Mouse (Mus musculus): ENCODE measurements around the gene Stxbp3. TPM values are rescaled to one million over a fixed set of nuclear protein-coding genes. Genes with fewer than 3 reads are reported as not detected.

Gene Stxbp3
- total RNA-seq, 2 experiments from 2014 or later, result 24.6 to 32.5 TPM

GRCm38 (mm10) chr3:108796386-108796785 lies 43.9 kb downstream of the Stxbp3 start:
- no peak for DNase-seq

DNA sequence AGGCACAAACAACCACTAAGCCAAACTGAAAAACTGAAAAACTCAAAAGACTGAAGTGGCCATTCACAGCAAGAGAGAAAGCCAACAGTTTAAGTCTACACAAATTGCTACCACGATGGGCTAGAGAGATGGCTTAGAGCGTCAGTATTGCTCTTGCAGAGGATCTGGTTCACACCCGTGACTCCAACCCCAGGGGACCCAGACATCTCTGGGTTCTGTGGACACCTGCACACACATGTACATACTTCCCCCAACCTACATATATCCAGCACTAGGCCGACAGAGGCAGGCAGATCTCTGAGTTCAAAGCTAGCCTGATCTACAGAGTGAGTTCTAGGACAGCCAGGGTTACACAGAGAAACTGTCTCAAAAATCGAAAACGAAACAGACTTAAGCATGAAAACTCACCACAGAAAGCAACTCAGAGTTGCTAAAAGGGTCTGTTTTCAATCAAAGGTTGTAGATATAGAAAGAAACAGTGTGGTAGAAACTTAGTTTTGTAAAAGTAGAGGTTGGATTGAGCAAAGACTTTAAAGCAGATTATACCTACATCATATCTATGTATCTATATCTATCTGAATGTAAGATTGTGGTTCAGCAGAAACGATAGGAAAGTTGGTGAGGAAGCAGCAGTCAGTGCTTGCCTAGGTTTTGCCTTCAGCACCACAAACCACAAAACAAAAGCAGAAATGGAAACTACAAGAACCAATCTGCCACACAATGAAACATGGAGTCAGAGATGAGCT lies 44.6 kb downstream of the Stxbp3 start:
- no peak for DNase-seq

DNA sequence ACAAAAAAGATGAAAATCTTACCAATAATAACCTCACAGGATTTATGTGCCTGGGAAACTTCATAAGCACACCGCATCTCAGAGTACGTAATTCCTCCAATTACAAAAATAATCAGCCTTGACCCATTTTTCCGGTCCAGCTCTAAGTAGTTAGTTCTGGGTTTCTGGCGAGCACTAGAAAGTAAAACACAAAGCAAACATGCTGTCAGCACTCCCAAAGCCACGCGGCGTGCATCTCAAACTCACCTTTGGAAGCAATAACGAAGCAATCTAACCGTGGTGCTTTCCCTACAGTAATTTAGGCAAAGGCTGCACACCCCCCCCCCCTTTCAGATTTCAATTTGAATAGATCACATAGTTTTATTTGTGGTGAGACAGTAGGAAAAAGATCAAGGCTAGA lies 45.5 kb downstream of the Stxbp3 start:
- DNase-seq, result no peak

DNA sequence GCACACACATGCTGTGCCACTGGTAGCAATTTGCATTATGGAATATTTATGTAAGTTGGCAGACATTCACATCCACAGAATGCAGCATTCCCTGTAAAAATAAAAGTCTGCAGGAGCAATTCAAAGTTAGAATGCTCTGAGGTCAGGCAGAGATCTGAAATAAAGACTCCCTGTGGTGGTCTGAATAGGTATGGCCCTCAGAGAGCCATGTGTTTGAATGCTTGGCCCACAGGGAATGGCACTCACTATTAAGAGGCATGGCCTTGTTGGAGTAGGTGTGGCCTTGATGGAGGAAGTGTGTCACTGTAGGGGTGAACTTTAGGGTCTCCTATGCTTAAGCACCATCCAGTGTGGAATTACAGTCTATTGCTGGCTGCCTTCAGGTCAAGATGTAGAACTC lies 47.9 kb downstream of the Stxbp3 start:
- no peak for DNase-seq

GRCm38 (mm10) chr3:108791054-108791706 lies 49.1 kb downstream of the Stxbp3 start:
- no peak for DNase-seq

GRCm38 (mm10) chr3:108790499-108790898 lies 49.8 kb downstream of the Stxbp3 start:
- no peak for DNase-seq

GRCm38 (mm10) chr3:108789299-108789698 lies 51.0 kb downstream of the Stxbp3 start:
- DNase-seq, result no peak

DNA sequence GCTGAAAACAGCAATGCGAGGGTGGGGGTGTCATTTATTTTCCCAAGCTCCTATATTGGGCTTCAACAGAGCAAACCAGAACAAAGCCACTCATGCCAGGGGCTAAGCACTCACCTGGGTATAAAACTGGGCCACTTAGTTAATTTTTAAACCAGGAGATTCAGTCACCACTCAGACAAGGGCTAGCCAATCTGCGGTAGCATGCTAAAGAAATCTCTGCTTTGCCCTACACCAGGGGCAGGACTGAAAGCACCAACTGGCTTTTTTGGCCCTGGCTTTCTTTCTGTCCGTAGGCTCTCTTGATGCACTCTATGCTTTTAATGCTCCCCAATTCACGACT lies 51.9 kb downstream of the Stxbp3 start:
- no peak for DNase-seq

DNA sequence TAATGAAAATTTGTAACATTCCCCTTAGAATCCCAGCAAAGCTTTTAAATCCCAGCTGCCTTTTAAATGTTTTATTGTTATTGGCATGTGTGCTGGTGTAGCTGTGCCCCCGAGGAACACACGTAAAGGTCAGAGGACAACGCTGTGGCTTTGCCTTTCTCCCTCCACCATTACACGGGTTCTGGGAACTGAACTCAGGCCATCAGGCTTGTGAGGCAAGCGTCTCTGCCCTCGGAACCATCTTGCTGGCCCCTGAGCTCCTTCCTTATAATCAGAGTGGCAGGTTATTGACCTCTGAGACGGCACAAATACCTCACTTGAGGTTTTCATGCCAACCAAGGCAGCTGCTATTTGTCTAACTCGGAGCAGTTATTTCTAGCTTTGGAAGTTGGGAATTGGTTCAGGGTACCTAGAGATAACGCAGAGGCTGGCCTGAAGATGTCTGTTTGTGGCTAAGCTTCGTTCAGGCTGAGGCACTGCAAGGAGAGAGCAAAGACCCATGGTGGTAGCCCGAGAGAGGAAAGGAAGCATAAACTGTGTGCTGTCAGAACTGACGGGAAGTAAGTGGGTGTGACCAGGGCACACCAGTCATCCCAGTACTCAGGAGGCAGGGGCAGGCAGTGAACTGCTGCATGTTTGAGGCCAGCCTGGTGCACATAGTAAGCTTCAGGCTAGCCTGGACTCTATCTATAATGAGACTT lies 52.4 kb downstream of the Stxbp3 start:
- no peak for DNase-seq

DNA sequence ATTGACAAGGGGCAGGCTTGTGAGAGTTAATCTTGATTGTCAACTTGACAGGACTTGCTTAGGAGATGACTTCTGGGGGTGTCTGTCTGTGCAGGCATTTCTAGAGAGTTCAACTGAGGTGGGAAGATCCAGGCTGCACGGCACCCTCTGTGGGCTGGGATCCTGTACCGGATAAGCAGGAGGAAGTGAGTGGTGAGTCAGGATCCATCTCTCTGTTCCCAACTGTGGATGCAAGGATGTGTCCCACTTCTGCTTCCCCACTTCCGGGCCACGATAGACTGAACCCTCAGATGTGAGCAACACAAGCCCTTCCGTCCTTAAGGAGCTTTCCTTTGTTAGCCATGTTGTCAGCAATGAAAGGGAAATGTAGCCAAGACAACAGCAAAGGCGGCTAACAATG lies 53.8 kb downstream of the Stxbp3 start:
- no peak for DNase-seq

- peak in 1 of 2 experiments; percentile 32 for DNase-seq
Measured at GRCm38 (mm10) chr3:108782364-108782895, 57.9 kb downstream of the Stxbp3 start.

GRCm38 (mm10) chr3:108781884-108782270 lies 58.4 kb downstream of the Stxbp3 start:
- peak in 1 of 2 experiments; percentile 40 for DNase-seq

- DNase-seq, result peak; percentile 68 to 83
Measured at GRCm38 (mm10) chr3:108781238-108781883, 59.0 kb downstream of the Stxbp3 start.

DNA sequence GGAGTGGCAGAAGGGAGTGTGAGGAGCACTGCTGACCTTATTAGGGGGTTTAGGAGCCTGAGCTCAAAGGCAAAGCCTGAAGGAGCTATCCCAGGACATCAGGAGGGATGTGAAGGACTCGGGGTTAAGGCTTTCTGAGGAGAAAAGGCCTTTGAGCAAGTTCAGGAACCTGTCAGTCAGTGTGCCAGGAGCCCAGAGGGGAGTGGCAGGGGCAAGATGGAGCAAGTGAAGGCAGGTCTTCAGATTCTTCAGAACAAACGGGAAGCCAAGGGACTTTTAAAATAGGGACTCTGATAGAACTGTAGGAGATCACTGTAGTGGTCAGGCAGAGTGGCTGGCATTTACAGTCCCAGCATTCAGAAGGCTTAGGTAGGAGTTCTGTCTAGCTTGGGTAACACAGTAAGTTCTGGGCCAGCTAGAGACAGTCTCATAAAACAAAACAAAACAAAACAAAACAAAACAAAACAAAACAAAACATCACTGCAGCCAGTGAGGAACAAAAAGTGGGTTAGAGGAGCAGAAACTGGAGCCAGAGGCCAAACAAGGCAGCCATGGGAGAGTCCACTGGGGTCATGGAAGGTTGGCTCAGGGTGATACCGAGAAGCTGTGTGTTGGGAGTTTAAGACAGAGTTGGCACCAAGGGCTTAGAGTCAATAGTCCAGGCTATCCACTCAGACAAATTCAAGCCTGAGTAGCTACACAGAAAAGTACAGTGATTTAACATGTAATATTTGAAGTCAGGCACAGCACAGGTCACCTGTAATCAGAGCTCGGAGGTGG lies 61.4 kb downstream of the Stxbp3 start:
- no peak for DNase-seq

GRCm38 (mm10) chr3:108772811-108773210 lies 67.5 kb downstream of the Stxbp3 start:
- DNase-seq, result no peak

DNA sequence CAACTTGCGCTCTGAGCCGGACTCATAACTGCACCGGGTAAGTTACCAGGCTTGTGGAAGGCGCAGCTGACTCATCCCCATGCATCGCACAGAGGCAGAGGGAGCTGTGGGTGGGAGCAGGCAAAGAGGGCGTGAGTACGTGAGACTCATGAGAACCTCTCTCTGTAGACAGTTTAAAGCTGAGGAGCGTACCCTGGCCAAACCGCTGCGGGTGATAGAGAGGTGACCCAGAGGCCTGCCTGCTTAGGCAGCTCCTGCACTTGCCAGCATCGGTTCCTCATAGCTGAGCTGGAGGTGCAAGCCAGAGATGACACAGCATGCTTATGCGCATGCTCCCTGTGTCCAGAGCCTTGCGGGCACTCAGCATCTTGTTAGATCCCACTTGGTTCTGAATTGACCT lies 68.1 kb downstream of the Stxbp3 start:
- DNase-seq, result peak in 1 of 2 experiments; percentile 39

DNA sequence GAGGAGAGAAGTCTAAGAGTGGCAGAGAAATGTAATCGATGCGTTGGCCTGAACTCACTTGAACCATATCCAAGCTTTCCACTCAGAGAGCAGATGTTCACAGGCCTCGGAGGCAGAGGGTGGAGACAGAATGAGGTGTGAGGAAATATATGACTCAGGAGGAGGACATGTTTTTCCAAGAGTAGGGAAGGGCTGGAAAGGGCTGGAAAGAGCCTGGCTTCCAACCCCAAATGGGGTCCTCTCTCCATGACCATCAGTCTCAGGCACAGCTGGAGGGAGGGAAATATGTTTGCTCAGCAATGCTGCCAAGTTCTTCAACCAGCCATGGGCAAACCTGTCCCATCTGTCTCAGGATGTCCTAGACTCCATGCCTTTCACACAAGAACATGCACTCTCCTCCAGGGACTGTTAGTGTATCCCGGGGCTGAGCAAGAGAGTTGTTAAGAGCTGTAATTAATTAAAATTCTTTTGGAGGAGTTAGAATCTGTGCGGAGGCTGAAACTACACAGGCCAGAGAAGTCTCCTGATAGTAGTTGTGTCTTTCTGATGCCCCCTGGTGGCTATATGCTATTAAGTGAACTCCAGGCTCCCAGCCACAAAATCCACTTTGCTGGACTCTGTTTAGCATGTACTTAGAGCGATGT lies 69.5 kb downstream of the Stxbp3 start:
- peak; percentile 72 to 87 for DNase-seq

DNA sequence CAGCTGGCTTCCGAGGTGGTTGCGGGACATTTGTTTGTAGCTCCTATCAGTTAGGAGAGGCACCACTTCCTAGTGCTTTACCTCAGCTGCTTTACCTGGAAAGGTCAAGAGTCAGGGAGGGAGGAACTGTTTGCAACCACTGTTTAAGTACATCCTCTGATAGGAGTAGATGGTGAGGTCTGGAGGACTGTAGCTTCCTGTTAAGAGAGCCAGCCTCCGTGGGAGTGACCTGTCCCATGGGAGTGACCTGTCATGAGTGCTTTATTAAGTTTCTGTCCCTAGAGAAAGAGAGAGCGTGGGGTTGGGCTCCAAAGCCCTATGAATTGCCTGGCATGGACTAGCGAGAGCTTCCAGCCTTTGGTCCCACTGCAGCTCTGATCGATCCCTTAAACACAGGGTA lies 70.8 kb downstream of the Stxbp3 start:
- no peak for DNase-seq

DNA sequence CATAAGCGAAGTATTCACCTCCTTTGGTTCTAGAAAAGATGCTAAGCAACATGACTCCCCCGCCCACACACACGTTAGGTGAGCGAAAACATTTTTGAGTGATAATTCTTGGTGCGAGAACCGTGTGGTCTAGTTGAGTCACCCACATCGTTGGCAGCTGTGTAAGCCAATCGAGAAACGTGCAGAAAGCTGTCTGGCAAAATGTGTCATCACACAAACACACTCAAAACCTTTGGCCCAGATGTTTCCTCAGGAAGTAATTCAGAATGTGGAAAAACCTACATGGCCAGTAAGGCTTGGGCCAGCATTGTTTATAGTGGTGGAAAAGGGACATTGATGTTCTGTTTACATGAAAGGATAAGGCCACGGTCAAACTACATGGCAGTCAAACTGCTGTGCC lies 72.9 kb downstream of the Stxbp3 start:
- peak in 1 of 2 experiments; percentile 44 for DNase-seq

DNA sequence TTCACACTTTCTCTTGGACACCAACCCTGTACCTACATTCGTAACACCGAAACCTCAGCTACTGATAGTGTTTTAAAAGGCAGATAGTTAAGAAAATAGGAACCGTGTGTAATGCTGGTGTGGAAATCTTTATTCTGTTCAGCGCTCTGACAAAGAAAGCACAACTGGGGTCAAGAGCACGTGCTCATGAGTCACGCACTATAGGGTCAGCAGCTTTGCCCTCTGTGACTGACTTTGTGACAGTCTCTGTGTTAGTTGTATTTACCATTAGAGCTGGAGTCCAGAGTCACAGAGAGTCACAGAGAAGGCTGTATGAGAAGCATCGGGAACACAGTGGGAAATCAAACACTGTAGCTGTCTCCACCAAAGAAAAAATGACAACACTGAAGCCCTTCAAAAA lies 73.4 kb downstream of the Stxbp3 start:
- no peak for DNase-seq

DNA sequence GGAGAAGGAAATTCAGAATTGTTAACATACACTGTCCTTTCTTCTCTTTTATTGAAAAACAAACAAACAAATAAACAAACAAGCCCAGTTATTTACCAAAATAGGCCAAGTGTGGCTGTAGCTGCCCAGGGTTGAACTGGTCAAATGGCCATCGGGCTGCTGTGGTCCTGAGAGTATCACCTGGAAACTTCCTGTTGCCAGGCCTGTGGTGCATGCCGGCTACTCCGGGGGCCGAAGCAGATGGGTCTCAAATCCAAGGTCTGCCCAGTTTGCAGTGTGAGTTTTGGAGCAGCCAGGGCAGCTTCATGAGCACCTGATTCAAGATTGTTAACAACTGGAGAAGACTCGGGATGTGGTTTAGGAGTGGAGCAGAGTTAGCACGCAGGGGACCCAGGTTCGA lies 74.8 kb downstream of the Stxbp3 start:
- no peak for DNase-seq
